Mouse (Mus musculus) liver, adult 2 months (tissue): Measurements from ENCODE around the gene Slc16a12.

Experiments
- CTCF ChIP-seq: fragments of 200-500 bp; IDR thresholded peaks from 2 replicates; pipeline ENCODE4 v1.5.1; 2011; ENCODE audit warnings: low read depth, low read length, control low read depth
- POLR2A ChIP-seq: fragments of 200-500 bp; IDR thresholded peaks from 2 replicates; pipeline ENCODE4 v1.6.1; 2011; ENCODE audit warnings: low read length, control low read depth; ENCODE audit not compliant: insufficient read depth; ENCODE audit errors: extremely low read depth

GRCm38 (mm10) chr19:34662740-34663139 is 84.3 kb downstream of the Slc16a12 start:
- TF ChIP-seq POLR2A = no peak
- no peak for TF ChIP-seq CTCF
